Mouse (Mus musculus): ENCODE measurements at regions not wholly inside any gene's neighbourhood (a gene's known extent, or its start where the extent isn't known, plus 50 kb on each side); places are given as distances from the start of the nearest gene placed in this dataset.

DNA sequence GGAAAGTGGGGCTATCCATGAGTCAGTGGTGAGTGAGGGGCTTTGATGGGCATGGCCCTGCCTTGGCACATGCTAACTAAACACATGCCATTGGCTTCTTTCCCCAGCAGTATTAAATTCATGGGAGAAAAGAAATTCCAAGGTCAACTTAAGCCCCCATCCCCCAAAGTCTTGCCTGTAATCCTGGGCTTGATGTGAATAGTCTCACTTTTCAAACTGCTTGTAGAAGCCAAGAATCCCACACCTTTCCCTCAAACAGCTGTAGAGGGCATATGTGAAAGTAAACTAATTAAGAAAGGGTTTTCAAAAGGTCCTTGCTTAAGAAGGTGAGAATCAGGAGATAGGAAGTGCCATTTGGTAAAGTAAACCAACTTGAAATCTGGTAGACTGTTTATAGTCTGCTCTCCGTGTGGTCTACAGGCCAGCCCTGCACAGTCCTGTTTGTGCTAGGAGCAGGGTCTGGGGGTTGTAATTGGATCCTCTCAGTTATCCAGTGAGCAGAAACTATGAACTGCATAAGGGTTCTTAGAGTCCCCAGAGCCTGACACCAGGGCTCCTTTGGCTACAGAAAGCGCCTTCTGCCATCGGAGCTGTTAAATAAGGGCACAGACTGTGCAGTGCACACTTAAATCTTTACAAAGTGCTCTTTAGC is 123.3 kb upstream of the Sox11 start:
- Histone ChIP-seq H3K9me3 (replicated peaks) (peaks cover 40% of the 10 kb centered on the region), H3K27me3 (ENCODE audit: insufficient read depth, low read length) (no peaks in the 10 kb centered on the region), H3K4me1 (ENCODE audit: insufficient read depth, low read depth, low read length) (no peaks in the 10 kb centered on the region), H3K4me3 (ENCODE audit: low read depth, low read length) (no peak overlapping the region), H3K36me3 (replicated peaks) (no peaks in the 10 kb centered on the region)
- ATAC-seq (ENCODE audit: extremely low read depth, insufficient number of reproducible peaks, low FRiP score, poor library complexity, severe bottlenecking) (no peak), DNase-seq (ENCODE audit: low spot score) (no peak)
- no peak for TF ChIP-seq POLR2AphosphoS5 (IDR thresholded peaks at IDR 0.05; ENCODE audit: insufficient replicate concordance, low read depth, low read length)
- TF ChIP-seq GATA2 (IDR thresholded peaks at IDR 0.05; ENCODE audit: borderline replicate concordance, low read depth, low read length) = no peak
- no peak for TF ChIP-seq TAL1 (conservative IDR thresholded peaks at IDR 0.05; ENCODE audit: low read depth, low read length)
- TF ChIP-seq GATA1 (IDR thresholded peaks at IDR 0.05; ENCODE audit: borderline replicate concordance, low read length) = no peak
- TF ChIP-seq CTCF (IDR thresholded peaks at IDR 0.05; ENCODE audit: low read depth, low read length) = no peak

GRCm38 (mm10) chr12:27458674-27459073 is 116.3 kb upstream of the Sox11 start:
- peaks cover 21% of the 10 kb centered on the region for H3K9me3 ChIP-seq (replicated peaks)
- no peaks in the 10 kb centered on the region for H3K36me3 ChIP-seq (replicated peaks)
- H3K4me3 ChIP-seq (ENCODE audit: low read depth, low read length) = no peak overlapping the region
- H3K4me1 ChIP-seq (ENCODE audit: insufficient read depth, low read depth, low read length) = no peaks in the 10 kb centered on the region
- TF ChIP-seq GATA2 (IDR thresholded peaks at IDR 0.05; ENCODE audit: borderline replicate concordance, low read depth, low read length) = no peak
- TF ChIP-seq GATA1 (IDR thresholded peaks at IDR 0.05; ENCODE audit: borderline replicate concordance, low read length) = no peak
- no peak for TF ChIP-seq POLR2AphosphoS5 (IDR thresholded peaks at IDR 0.05; ENCODE audit: insufficient replicate concordance, low read depth, low read length)
- TF ChIP-seq CTCF (IDR thresholded peaks at IDR 0.05; ENCODE audit: low read depth, low read length) = no peak
- TF ChIP-seq TAL1 (conservative IDR thresholded peaks at IDR 0.05; ENCODE audit: low read depth, low read length) = no peak
- H3K27me3 ChIP-seq (ENCODE audit: insufficient read depth, low read length) = no peaks in the 10 kb centered on the region
- DNase-seq (ENCODE audit: low spot score) = no peak
- no peak for ATAC-seq (ENCODE audit: extremely low read depth, insufficient number of reproducible peaks, low FRiP score, poor library complexity, severe bottlenecking)

- Histone ChIP-seq H3K4me1 (ENCODE audit: insufficient read depth, low read depth, low read length) (no peaks in the 10 kb centered on the region), H3K4me3 (ENCODE audit: low read depth, low read length) (no peak overlapping the region), H3K36me3 (replicated peaks) (no peaks in the 10 kb centered on the region), H3K27me3 (ENCODE audit: insufficient read depth, low read length) (no peaks in the 10 kb centered on the region), H3K9me3 (replicated peaks) (peaks cover 35% of the 10 kb centered on the region)
- DNase-seq (ENCODE audit: low spot score) (no peak), ATAC-seq (ENCODE audit: extremely low read depth, insufficient number of reproducible peaks, low FRiP score, poor library complexity, severe bottlenecking) (no peak)
- TF ChIP-seq CTCF (IDR thresholded peaks at IDR 0.05; ENCODE audit: low read depth, low read length) = no peak
- no peak for TF ChIP-seq TAL1 (conservative IDR thresholded peaks at IDR 0.05; ENCODE audit: low read depth, low read length)
- no peak for TF ChIP-seq GATA1 (IDR thresholded peaks at IDR 0.05; ENCODE audit: borderline replicate concordance, low read length)
- TF ChIP-seq POLR2AphosphoS5 (IDR thresholded peaks at IDR 0.05; ENCODE audit: insufficient replicate concordance, low read depth, low read length) = no peak
- TF ChIP-seq GATA2 (IDR thresholded peaks at IDR 0.05; ENCODE audit: borderline replicate concordance, low read depth, low read length) = no peak
Measured at GRCm38 (mm10) chr12:27437661-27438345, 95.4 kb upstream of the Sox11 start.

DNA sequence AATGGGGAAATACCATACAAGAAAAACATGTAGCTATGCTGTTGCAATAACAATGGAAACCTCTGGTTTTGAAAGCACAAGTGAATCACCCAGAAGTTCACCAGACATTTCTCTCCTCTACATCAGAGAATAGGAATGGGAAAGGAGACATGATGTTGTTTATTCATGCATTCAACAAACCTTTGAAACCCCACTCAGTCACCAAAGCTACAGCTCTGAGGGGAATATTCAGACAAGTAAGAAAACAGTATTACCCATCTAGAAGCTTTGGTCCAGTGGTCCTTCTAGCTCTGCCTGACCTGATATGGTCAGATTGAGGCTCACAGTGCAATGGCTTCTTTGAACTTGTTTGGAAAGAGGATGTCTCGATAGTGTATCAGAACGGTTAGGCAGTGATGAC is 89.0 kb upstream of the Sox11 start:
- Histone ChIP-seq H3K4me3 (ENCODE audit: low read depth, low read length) (no peak overlapping the region), H3K4me1 (ENCODE audit: insufficient read depth, low read depth, low read length) (no peaks in the 10 kb centered on the region), H3K36me3 (replicated peaks) (no peaks in the 10 kb centered on the region), H3K27me3 (ENCODE audit: insufficient read depth, low read length) (no peaks in the 10 kb centered on the region), H3K9me3 (replicated peaks) (peaks cover 28% of the 10 kb centered on the region)
- no peak for DNase-seq (ENCODE audit: low spot score)
- ATAC-seq (ENCODE audit: extremely low read depth, insufficient number of reproducible peaks, low FRiP score, poor library complexity, severe bottlenecking) = no peak
- TF ChIP-seq POLR2AphosphoS5 (IDR thresholded peaks at IDR 0.05; ENCODE audit: insufficient replicate concordance, low read depth, low read length) = no peak
- TF ChIP-seq GATA1 (IDR thresholded peaks at IDR 0.05; ENCODE audit: borderline replicate concordance, low read length) = no peak
- no peak for TF ChIP-seq TAL1 (conservative IDR thresholded peaks at IDR 0.05; ENCODE audit: low read depth, low read length)
- no peak for TF ChIP-seq CTCF (IDR thresholded peaks at IDR 0.05; ENCODE audit: low read depth, low read length)
- no peak for TF ChIP-seq GATA2 (IDR thresholded peaks at IDR 0.05; ENCODE audit: borderline replicate concordance, low read depth, low read length)

GRCm38 (mm10) chr12:27417387-27418009 is 75.1 kb upstream of the Sox11 start:
- TF ChIP-seq GATA1 (IDR thresholded peaks at IDR 0.05; ENCODE audit: borderline replicate concordance, low read length) (no peak), TAL1 (conservative IDR thresholded peaks at IDR 0.05; ENCODE audit: low read depth, low read length) (no peak), GATA2 (IDR thresholded peaks at IDR 0.05; ENCODE audit: borderline replicate concordance, low read depth, low read length) (no peak), POLR2AphosphoS5 (IDR thresholded peaks at IDR 0.05; ENCODE audit: insufficient replicate concordance, low read depth, low read length) (no peak), CTCF (IDR thresholded peaks at IDR 0.05; ENCODE audit: low read depth, low read length) (no peak)
- DNase-seq (ENCODE audit: low spot score) = no peak
- no peak for ATAC-seq (ENCODE audit: extremely low read depth, insufficient number of reproducible peaks, low FRiP score, poor library complexity, severe bottlenecking)
- Histone ChIP-seq H3K36me3 (replicated peaks) (no peaks in the 10 kb centered on the region), H3K4me1 (ENCODE audit: insufficient read depth, low read depth, low read length) (no peaks in the 10 kb centered on the region), H3K27me3 (ENCODE audit: insufficient read depth, low read length) (no peaks in the 10 kb centered on the region), H3K4me3 (ENCODE audit: low read depth, low read length) (no peak overlapping the region), H3K9me3 (replicated peaks) (peaks cover 14% of the 10 kb centered on the region)

DNA sequence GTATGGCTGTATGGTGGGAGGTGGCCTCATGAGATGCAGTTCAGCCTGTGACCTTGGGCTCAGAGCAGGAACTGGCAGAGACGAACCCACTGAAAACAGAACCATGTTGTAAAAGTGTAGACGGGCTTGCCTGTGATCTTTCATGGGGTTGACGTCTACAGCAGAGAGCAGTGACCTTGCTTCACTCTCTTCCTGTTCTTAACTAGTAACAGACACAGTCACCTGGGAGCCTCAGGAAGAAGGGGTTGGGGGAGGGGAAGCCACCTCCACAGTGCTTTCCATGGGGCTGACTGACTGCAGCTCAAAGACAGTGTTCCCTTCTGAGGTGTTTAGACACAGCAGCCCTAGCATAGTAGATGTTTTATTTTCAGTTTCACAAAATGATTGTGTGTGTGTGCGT is 68.2 kb upstream of the Sox11 start:
- Histone ChIP-seq H3K27me3 (ENCODE audit: insufficient read depth, low read length) (no peaks in the 10 kb centered on the region), H3K36me3 (replicated peaks) (no peaks in the 10 kb centered on the region), H3K4me3 (ENCODE audit: low read depth, low read length) (no peak overlapping the region), H3K9me3 (replicated peaks) (peaks cover 47% of the 10 kb centered on the region), H3K4me1 (ENCODE audit: insufficient read depth, low read depth, low read length) (no peaks in the 10 kb centered on the region)
- no peak for TF ChIP-seq GATA1 (IDR thresholded peaks at IDR 0.05; ENCODE audit: borderline replicate concordance, low read length)
- no peak for TF ChIP-seq TAL1 (conservative IDR thresholded peaks at IDR 0.05; ENCODE audit: low read depth, low read length)
- no peak for TF ChIP-seq GATA2 (IDR thresholded peaks at IDR 0.05; ENCODE audit: borderline replicate concordance, low read depth, low read length)
- TF ChIP-seq POLR2AphosphoS5 (IDR thresholded peaks at IDR 0.05; ENCODE audit: insufficient replicate concordance, low read depth, low read length) = no peak
- TF ChIP-seq CTCF (IDR thresholded peaks at IDR 0.05; ENCODE audit: low read depth, low read length) = no peak
- DNase-seq (ENCODE audit: low spot score) = no peak
- no peak for ATAC-seq (ENCODE audit: extremely low read depth, insufficient number of reproducible peaks, low FRiP score, poor library complexity, severe bottlenecking)

Measured in G1E (cell line).